Comparison of ENCODE assay signal across 16 mouse cellular contexts in genomic region chr12:74098572-74099290, GRCm38 (mm10).
DNase-seq lines count a peak whose midpoint lies in the region; ATAC-seq and TF ChIP-seq lines count a peak whose summit lies in the region.
"Had no signal": no experiment of that assay in that cellular context is flagged by ENCODE, and none has a peak within 500 bp of the region (broad histone marks: within the 10 kb centered on the region; RNA-seq: fewer than 3 reads in every experiment).

No protein-coding gene starts in this region.

- no peak overlapping the region for H3K4me3 ChIP-seq in heart, embryonic 11.5 days (ENCODE audit: low read depth, low read length)
- H3K4me3 ChIP-seq in hindbrain, embryonic 12.5 days = no peak overlapping the region
- no peak overlapping the region for H3K4me3 ChIP-seq in midbrain, postnatal 0 days (ENCODE audit: low read depth, low read length)
- H3K4me3 ChIP-seq: embryonic facial prominence, embryonic 13.5 days; heart, adult 2 months had no signal

- no peak overlapping the region for H3K9ac ChIP-seq in heart, embryonic 11.5 days (ENCODE audit: low read depth, low read length)
- H3K9ac ChIP-seq in hindbrain, embryonic 12.5 days = no peak overlapping the region
- H3K9ac ChIP-seq in midbrain, postnatal 0 days (replicated peaks; ENCODE audit: low read length, poor library complexity, severe bottlenecking) = no peak overlapping the region
- H3K9ac ChIP-seq: embryonic facial prominence, embryonic 13.5 days had no signal

- no peak for ATAC-seq in heart, embryonic 11.5 days (replicated peaks; ENCODE audit: insufficient number of reproducible peaks, low FRiP score, low TSS enrichment)
- ATAC-seq in hindbrain, embryonic 12.5 days (ENCODE audit: low FRiP score) = peak; percentile 32; the same call in 1 of the 2 replicates
- 0 out of 2 replicates have a peak, but pooled peaks have one; percentile 56 for ATAC-seq in midbrain, postnatal 0 days (ENCODE audit: low FRiP score)

- peak; percentile 41 for DNase-seq in heart, adult 11 months
- DNase-seq in embryo, embryonic 10.5 days (ENCODE audit: low spot score) = peak; percentile 45
- peak; percentile 80 for DNase-seq in midbrain, postnatal 0 days (ENCODE audit: low spot score)
- no peak for DNase-seq in urinary bladder, postnatal 14 days (ENCODE audit: low spot score)
- no peak for DNase-seq in right cerebral cortex, postnatal 36 days (ENCODE audit: low spot score in 2 of 2)
- no peak for DNase-seq in cerebellum, postnatal 14 days
- DNase-seq: cerebellum, adult 18-20 months; heart, adult 2 months; heart, postnatal 14 days; kidney, adult 18-20 months; lung, postnatal 10 days; spleen, adult 18-20 months; thymus, adult 18-20 months had no signal

- 60% methylated on average over 8 of the region's 8 CpGs for WGBS in heart, embryonic 11.5 days (ENCODE audit: insufficient replicate concordance)
- WGBS in hindbrain, embryonic 12.5 days = 47% methylated on average over 8 of the region's 8 CpGs
- WGBS in midbrain, postnatal 0 days = 28% methylated on average over 8 of the region's 8 CpGs

- no peak overlapping the region for H3K4me2 ChIP-seq in heart, embryonic 11.5 days
- no peak overlapping the region for H3K4me2 ChIP-seq in hindbrain, embryonic 12.5 days (replicated peaks)
- no peak overlapping the region for H3K4me2 ChIP-seq in midbrain, postnatal 0 days (ENCODE audit: low read depth, low read length, poor library complexity, severe bottlenecking)
- H3K4me2 ChIP-seq: embryonic facial prominence, embryonic 13.5 days had no signal

- H3K4me1 ChIP-seq in heart, embryonic 11.5 days (ENCODE audit: control insufficient read depth, insufficient read depth, low read length) = no peaks in the 10 kb centered on the region
- peaks cover 7% of the 10 kb centered on the region; the same call in 1 of the 2 replicates for H3K4me1 ChIP-seq in hindbrain, embryonic 12.5 days
- peaks cover 3% of the 10 kb centered on the region for H3K4me1 ChIP-seq in midbrain, postnatal 0 days (ENCODE audit: insufficient read depth, low read length)
- H3K4me1 ChIP-seq: embryonic facial prominence, embryonic 13.5 days had no signal

- H3K9me3 ChIP-seq in heart, embryonic 11.5 days (replicated peaks; ENCODE audit: control insufficient read depth, low read length) = no peaks in the 10 kb centered on the region
- no peaks in the 10 kb centered on the region for H3K9me3 ChIP-seq in hindbrain, embryonic 12.5 days (replicated peaks)
- no peaks in the 10 kb centered on the region for H3K9me3 ChIP-seq in midbrain, postnatal 0 days (ENCODE audit: low read length)
- H3K9me3 ChIP-seq: embryonic facial prominence, embryonic 13.5 days had no signal

- H3K36me3 ChIP-seq in heart, embryonic 11.5 days (ENCODE audit: control insufficient read depth, insufficient read depth, low read length) = no peaks in the 10 kb centered on the region
- no peaks in the 10 kb centered on the region for H3K36me3 ChIP-seq in hindbrain, embryonic 12.5 days
- no peaks in the 10 kb centered on the region for H3K36me3 ChIP-seq in midbrain, postnatal 0 days (ENCODE audit: insufficient read depth, low read length)
- H3K36me3 ChIP-seq: embryonic facial prominence, embryonic 13.5 days had no signal

- no peak overlapping the region for H3K27ac ChIP-seq in heart, embryonic 11.5 days (ENCODE audit: low read depth, low read length)
- H3K27ac ChIP-seq in hindbrain, embryonic 12.5 days = no peak overlapping the region
- peak overlapping the region; percentile 13 for H3K27ac ChIP-seq in midbrain, postnatal 0 days (ENCODE audit: low read depth, low read length)
- H3K27ac ChIP-seq: embryonic facial prominence, embryonic 13.5 days; heart, adult 2 months had no signal

- peak; percentile 22; the same call in 1 of the 2 replicates for TF ChIP-seq CTCF in midbrain, postnatal 0 days (IDR thresholded peaks at IDR 0.05)

- H3K27me3 ChIP-seq in heart, embryonic 11.5 days (ENCODE audit: control insufficient read depth, insufficient read depth, low read length) = no peaks in the 10 kb centered on the region
- H3K27me3 ChIP-seq in hindbrain, embryonic 12.5 days = no peaks in the 10 kb centered on the region
- no peaks in the 10 kb centered on the region for H3K27me3 ChIP-seq in midbrain, postnatal 0 days (ENCODE audit: insufficient read depth, low read length)
- H3K27me3 ChIP-seq: embryonic facial prominence, embryonic 13.5 days had no signal

Comparison
In these comparisons a context has a peak if more than half of its experiments do, and no peak if none do; other contexts are left out.
1. DNase-seq: peak in heart, adult 11 months (single experiment), embryo, embryonic 10.5 days (single experiment) and midbrain, postnatal 0 days (single experiment); none in urinary bladder, postnatal 14 days (single experiment), right cerebral cortex, postnatal 36 days (0 of 2) and cerebellum, postnatal 14 days (0 of 2).